Mouse (Mus musculus): Measurements from ENCODE around the gene Depdc5. TPM values are rescaled to one million over a fixed set of nuclear protein-coding genes. Genes with fewer than 3 reads are reported as not detected.
"Not testable (repeated sequence)": the region's sequence is repeated elsewhere in the genome, so short reads cannot be mapped to it uniquely, and the experiment has no call there.

The Depdc5 gene
- total RNA-seq (2021) = 41.9 and 51.4 TPM in 2 replicates
- long read RNA-seq, partial matches to known transcripts = 1 of 5 reads
- long read RNA-seq, other reads (novel, unspliced or antisense) = 4 of 5 reads

GRCm38 (mm10) chr5:32863253-32864228 is at the start of gene Depdc5:
Depdc5 (plus strand) TSS chr5:32863701.
- peak; percentile 96 for DNase-seq

GRCm38 (mm10) chr5:32815396-32815795 is 48.1 kb upstream of the Depdc5 start:
- DNase-seq = no peak

- no peak for DNase-seq
Observed at GRCm38 (mm10) chr5:32820471-32820870, 43.0 kb upstream of the Depdc5 start.

- DNase-seq = no peak
Observed at GRCm38 (mm10) chr5:32827009-32827408, 36.5 kb upstream of the Depdc5 start, which contains the start of gene Gm20671. Gm20671 (minus strand) TSS chr5:32827109.

GRCm38 (mm10) chr5:32828766-32829165 is 34.7 kb upstream of the Depdc5 start:
- not testable (repeated sequence) for DNase-seq

- DNase-seq = no peak
Observed at GRCm38 (mm10) chr5:32830054-32830453, 33.4 kb upstream of the Depdc5 start.

- no peak for DNase-seq
Observed at GRCm38 (mm10) chr5:32834497-32834896, 29.0 kb upstream of the Depdc5 start.

GRCm38 (mm10) chr5:32836976-32837375 is 26.5 kb upstream of the Depdc5 start:
- no peak for DNase-seq

- DNase-seq = no peak
Observed at GRCm38 (mm10) chr5:32840029-32840428, 23.5 kb upstream of the Depdc5 start.

- DNase-seq = no peak
Observed at GRCm38 (mm10) chr5:32849178-32849577, 14.3 kb upstream of the Depdc5 start.

- not testable (repeated sequence) for DNase-seq
Observed at GRCm38 (mm10) chr5:32849580-32849979, 13.9 kb upstream of the Depdc5 start.

- no peak for DNase-seq
Observed at GRCm38 (mm10) chr5:32852026-32852425, 11.5 kb upstream of the Depdc5 start.

GRCm38 (mm10) chr5:32853731-32854507 is 9.6 kb upstream of the Depdc5 start, which contains the start of gene Prr14l:
Prr14l (minus strand) TSS chr5:32854256.
- DNase-seq = peak; percentile 99

- DNase-seq = no peak
Observed at GRCm38 (mm10) chr5:32854818-32855217, 8.7 kb upstream of the Depdc5 start.

GRCm38 (mm10) chr5:32855274-32855673 is 8.2 kb upstream of the Depdc5 start:
- not testable (repeated sequence) for DNase-seq

GRCm38 (mm10) chr5:32857781-32858220 is 5.7 kb upstream of the Depdc5 start:
- peak; percentile 43 for DNase-seq

GRCm38 (mm10) chr5:32861082-32861481 is 2.4 kb upstream of the Depdc5 start:
- DNase-seq = no peak

GRCm38 (mm10) chr5:32862469-32863132 is 900 bp upstream of the Depdc5 start:
- no peak for DNase-seq

- DNase-seq = no peak
Observed at GRCm38 (mm10) chr5:32869389-32870024, 6.0 kb downstream of the Depdc5 start.

GRCm38 (mm10) chr5:32872346-32872745 is 8.8 kb downstream of the Depdc5 start:
- no peak for DNase-seq

GRCm38 (mm10) chr5:32886739-32887138 is 23.2 kb downstream of the Depdc5 start:
- DNase-seq = no peak
